Mouse (Mus musculus) ES-Bruce4 (cell line): Measurements from ENCODE around the gene Fam167b.

ENCODE experiments used
- CTCF ChIP-seq: IDR thresholded peaks from one replicate; pipeline ENCODE4 v1.8.1; 2011; ENCODE audit warnings: low read depth, low read length
- EP300 ChIP-seq: IDR thresholded peaks from 2 replicates; pipeline ENCODE4 v1.6.1; 2011; ENCODE audit warnings: low read depth, low read length; ENCODE audit not compliant: insufficient read depth
- POLR2A ChIP-seq: IDR thresholded peaks from one replicate; pipeline ENCODE4 v1.8.1; 2011; ENCODE audit warnings: low read length; ENCODE audit not compliant: insufficient read depth

GRCm38 (mm10) chr4:129563718-129564117 is 14.6 kb downstream of the Fam167b start:
- TF ChIP-seq POLR2A = no peak
- no peak for TF ChIP-seq CTCF
- TF ChIP-seq EP300 = no peak
